Mouse (Mus musculus) stomach, postnatal 0 days (tissue): ENCODE results near the gene Megf8.

Experiments
- CTCF ChIP-seq: IDR thresholded peaks from 2 replicates; pipeline ENCODE4 v1.5.1; 2016; ENCODE audit warnings: antibody characterized with exemption, low read depth, mild to moderate bottlenecking, moderate library complexity
- EP300 ChIP-seq: optimal IDR thresholded peaks from 2 replicates; pipeline ENCODE3; 2016; ENCODE audit warnings: antibody characterized with exemption

DNA sequence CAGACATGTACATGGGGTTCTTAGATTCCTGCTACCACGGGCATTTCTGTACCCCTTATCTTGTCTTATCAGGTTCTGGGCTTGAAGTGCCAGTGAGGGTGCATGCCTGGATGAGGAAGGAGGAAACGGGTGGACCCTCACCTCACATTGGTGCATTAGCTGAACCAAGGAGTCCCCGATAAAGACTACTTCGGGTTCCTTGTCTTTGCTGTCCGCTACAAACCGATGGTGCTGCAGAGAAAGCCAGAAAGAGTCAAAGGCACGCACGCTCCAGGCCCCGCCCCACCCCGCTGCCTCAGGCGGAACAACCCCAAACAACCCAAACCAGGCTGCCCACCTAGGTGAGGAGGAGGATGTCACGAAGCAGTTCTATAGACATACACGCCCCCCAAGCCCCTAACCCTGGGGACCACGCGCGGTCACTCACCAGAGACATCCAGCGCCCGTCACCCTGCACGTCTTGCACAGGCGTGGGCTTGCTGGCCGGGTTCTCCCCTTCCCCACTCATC is 20.0 kb upstream of the Megf8 start:
- no peak for TF ChIP-seq CTCF
- TF ChIP-seq EP300, result no peak
